ENCODE assay signal across 8 mouse cellular contexts in genomic region chr17:63864171-63864571, GRCm38 (mm10). TPM values are rescaled to one million over a fixed set of nuclear protein-coding genes. Genes with fewer than 3 reads are reported as not detected.
DNase-seq lines count a peak whose midpoint lies in the region; ATAC-seq and TF ChIP-seq lines count a peak whose summit lies in the region.

No protein-coding gene starts in this region.

- DNase-seq in heart, postnatal 25 days (ENCODE audit: low spot score): no peak
- peak; percentile 54 for DNase-seq in G1E (ENCODE audit: low spot score)
- peak; percentile 32 for DNase-seq in lung, postnatal 36 days
- DNase-seq in testis, postnatal 10 days (ENCODE audit: low spot score): peak; percentile 78
- no peak for DNase-seq in frontal cortex, adult 2 months (ENCODE audit: extremely low spot score in 1 of 2, low spot score in 1 of 2)

- no peaks in the 10 kb centered on the region for H3K36me3 ChIP-seq in heart, embryonic 11.5 days (ENCODE audit: control insufficient read depth, insufficient read depth, low read length)
- H3K36me3 ChIP-seq in G1E (replicated peaks): no peaks in the 10 kb centered on the region
- no peaks in the 10 kb centered on the region for H3K36me3 ChIP-seq in embryonic facial prominence, embryonic 12.5 days
- H3K36me3 ChIP-seq in intestine, embryonic 15.5 days: no peaks in the 10 kb centered on the region

- H3K27me3 ChIP-seq in heart, embryonic 11.5 days (ENCODE audit: control insufficient read depth, insufficient read depth, low read length): no peaks in the 10 kb centered on the region
- H3K27me3 ChIP-seq in G1E (ENCODE audit: insufficient read depth, low read length): peaks cover 3% of the 10 kb centered on the region; the same call in 1 of the 2 replicates
- no peaks in the 10 kb centered on the region for H3K27me3 ChIP-seq in embryonic facial prominence, embryonic 12.5 days
- H3K27me3 ChIP-seq in intestine, embryonic 15.5 days (replicated peaks): no peaks in the 10 kb centered on the region

- H3K4me1 ChIP-seq in heart, embryonic 11.5 days (ENCODE audit: control insufficient read depth, insufficient read depth, low read length): 0 out of 2 replicates have a peak, but pooled peaks cover 3% of the 10 kb centered on the region
- H3K4me1 ChIP-seq in G1E (ENCODE audit: insufficient read depth, low read depth, low read length): peaks cover 16% of the 10 kb centered on the region
- no peaks in the 10 kb centered on the region; the same call in 1 of the 2 replicates for H3K4me1 ChIP-seq in embryonic facial prominence, embryonic 12.5 days
- H3K4me1 ChIP-seq in intestine, embryonic 15.5 days (replicated peaks): 0 out of 2 replicates have a peak, but pooled peaks cover 6% of the 10 kb centered on the region

- intact Hi-C loops in heart, postnatal 25 days (cut with DNase I): loop anchor here (10.0 kb wide), 1 partner anchor 741 kb away; the partner anchor contains the start of gene Man2a1

- peak overlapping the region; percentile 86 for H3K9ac ChIP-seq in heart, embryonic 11.5 days (ENCODE audit: low read depth, low read length)
- peak overlapping the region; percentile 85 for H3K9ac ChIP-seq in embryonic facial prominence, embryonic 12.5 days
- H3K9ac ChIP-seq in intestine, embryonic 15.5 days: peak overlapping the region; percentile 87

- no peaks in the 10 kb centered on the region for H3K9me3 ChIP-seq in heart, embryonic 11.5 days (replicated peaks; ENCODE audit: control insufficient read depth, low read length)
- no peaks in the 10 kb centered on the region for H3K9me3 ChIP-seq in G1E (replicated peaks)
- H3K9me3 ChIP-seq in embryonic facial prominence, embryonic 12.5 days: no peaks in the 10 kb centered on the region
- no peaks in the 10 kb centered on the region for H3K9me3 ChIP-seq in intestine, embryonic 15.5 days

- peak overlapping the region; percentile 92 for H3K4me3 ChIP-seq in heart, embryonic 11.5 days (ENCODE audit: low read depth, low read length)
- H3K4me3 ChIP-seq in G1E (ENCODE audit: low read depth, low read length): peak overlapping the region; percentile 81
- H3K4me3 ChIP-seq in embryonic facial prominence, embryonic 12.5 days: peak overlapping the region; percentile 93
- peak overlapping the region; percentile 93 for H3K4me3 ChIP-seq in intestine, embryonic 15.5 days (replicated peaks)

- TF ChIP-seq CTCF in G1E (IDR thresholded peaks at IDR 0.05; ENCODE audit: low read depth, low read length): no peak

- ATAC-seq in heart, embryonic 11.5 days (replicated peaks; ENCODE audit: insufficient number of reproducible peaks, low FRiP score, low TSS enrichment): peak; percentile 74
- no peak for ATAC-seq in G1E (ENCODE audit: extremely low read depth, insufficient number of reproducible peaks, low FRiP score, poor library complexity, severe bottlenecking)
- peak; percentile 76 for ATAC-seq in embryonic facial prominence, embryonic 12.5 days (ENCODE audit: insufficient number of reproducible peaks, insufficient read depth, low FRiP score, low TSS enrichment)
- ATAC-seq in intestine, embryonic 15.5 days: peak; percentile 80

- peak overlapping the region; percentile 89 for H3K4me2 ChIP-seq in heart, embryonic 11.5 days
- peak overlapping the region; percentile 89 for H3K4me2 ChIP-seq in embryonic facial prominence, embryonic 12.5 days (replicated peaks)
- peak overlapping the region; percentile 86 for H3K4me2 ChIP-seq in intestine, embryonic 15.5 days (replicated peaks)

- 1% methylated on average over 33 of the region's 48 CpGs for WGBS in heart, embryonic 11.5 days (ENCODE audit: insufficient replicate concordance)
- 0% methylated on average over 25 of the region's 48 CpGs for WGBS in embryonic facial prominence, embryonic 12.5 days
- WGBS in intestine, embryonic 15.5 days: under 1% methylated on average over 44 of the region's 48 CpGs

- H3K27ac ChIP-seq in heart, embryonic 11.5 days (ENCODE audit: low read depth, low read length): peak overlapping the region; percentile 71
- peak overlapping the region; percentile 78 for H3K27ac ChIP-seq in embryonic facial prominence, embryonic 12.5 days
- peak overlapping the region; percentile 66 for H3K27ac ChIP-seq in intestine, embryonic 15.5 days

RNA-seq across cellular contexts. Expression of gene A930002H24Rik, which starts 0.6 kb away (rescaled TPM):
- 2.9 and 4.3 TPM in 2 replicates for polyA plus RNA-seq in heart, embryonic 11.5 days (2014; fragmentation: Nextera tagmentation; extraction: Ambion mirVana)
- total RNA-seq in heart, postnatal 25 days (2021): not detected
- 4.2 TPM in 1 of 2 replicates, not detected in the other for total RNA-seq in G1E (2014; fragmentation: Nextera tagmentation)
- total RNA-seq in G1E (2017): not detected in 2 replicates
- polyA plus RNA-seq in G1E (2012): 1.1 and 1.2 TPM in 2 replicates
- polyA plus RNA-seq in embryonic facial prominence, embryonic 12.5 days (2016; fragmentation: Nextera tagmentation; extraction: Ambion mirVana): 2.7 and 4.7 TPM in 2 replicates
- 1.8 and 2.0 TPM in 2 replicates for polyA plus RNA-seq in intestine, embryonic 15.5 days (2015; fragmentation: Nextera tagmentation; extraction: Ambion mirVana)
- 0.78 and 0.90 TPM in 2 replicates for polyA plus RNA-seq in frontal cortex, adult 2 months (2012; rRNA removed)

RNA-seq across cellular contexts. Expression of gene Fer, which starts 1.3 kb away (rescaled TPM):
- polyA plus RNA-seq in heart, embryonic 11.5 days (2014; fragmentation: Nextera tagmentation; extraction: Ambion mirVana): 26.6 and 29.4 TPM in 2 replicates
- total RNA-seq in heart, postnatal 25 days (2021): 10 to 100 TPM; 17.4 to 17.9 TPM
- 27.9 and 31.8 TPM in 2 replicates for total RNA-seq in G1E (2014; fragmentation: Nextera tagmentation)
- total RNA-seq in G1E (2017): 33.6 and 39.8 TPM in 2 replicates
- 1.6 and 1.9 TPM in 2 replicates for polyA plus RNA-seq in G1E (2012)
- polyA plus RNA-seq in embryonic facial prominence, embryonic 12.5 days (2016; fragmentation: Nextera tagmentation; extraction: Ambion mirVana): 32.2 and 33.4 TPM in 2 replicates
- 23.5 and 24.3 TPM in 2 replicates for polyA plus RNA-seq in intestine, embryonic 15.5 days (2015; fragmentation: Nextera tagmentation; extraction: Ambion mirVana)
- polyA plus RNA-seq in frontal cortex, adult 2 months (2012; rRNA removed): 9.4 and 10.2 TPM in 2 replicates

Comparison
In these comparisons a context has a peak if more than half of its experiments do, and no peak if none do; other contexts are left out.
1. DNase-seq: peak in G1E (single experiment), lung, postnatal 36 days (single experiment) and testis, postnatal 10 days (single experiment); none in heart, postnatal 25 days (single experiment) and frontal cortex, adult 2 months (0 of 2).
2. Peak in every context shown above with its lines, with median percentiles within 50 percentile points of each other: H3K27ac ChIP-seq, H3K4me2 ChIP-seq, H3K4me3 ChIP-seq and H3K9ac ChIP-seq.